Mouse (Mus musculus) c-Kit-positive CD71-positive TER-119-positive erythroid progenitor cells, embryonic 14.5 days (primary cell): ENCODE results near the gene Stim1.
"Not testable (repeated sequence)": the region's sequence is repeated elsewhere in the genome, so short reads cannot be mapped to it uniquely, and the experiment has no call there.

Experiments used
- DNase-seq: peaks from one replicate; pipeline ENCODE4 v3.0.0-alpha.2; 2013; ENCODE audit warnings: low spot score

Gene Stim1

GRCm38 (mm10) chr7:102249896-102250630 is 17.5 kb upstream of the Stim1 start:
- peak; percentile 69 for DNase-seq

- peak; percentile 84 for DNase-seq
These were observed 16.9 kb upstream of the Stim1 start for GRCm38 (mm10) chr7:102250631-102251214.

GRCm38 (mm10) chr7:102253631-102254030 is 14.0 kb upstream of the Stim1 start:
- DNase-seq: peak; percentile 43

- no peak for DNase-seq
These were observed 11.7 kb upstream of the Stim1 start, which contains the start of gene Rhog for GRCm38 (mm10) chr7:102255954-102256353. TSS of gene Rhog (minus strand) at chr7:102256054.

GRCm38 (mm10) chr7:102256636-102257035 is 11.0 kb upstream of the Stim1 start:
- no peak for DNase-seq

GRCm38 (mm10) chr7:102258189-102258588 is 9.4 kb upstream of the Stim1 start:
- DNase-seq: peak; percentile 75

- DNase-seq: no peak
These were observed 8.9 kb upstream of the Stim1 start for GRCm38 (mm10) chr7:102258753-102259152.

- DNase-seq: no peak
These were observed 7.7 kb upstream of the Stim1 start for GRCm38 (mm10) chr7:102259716-102260479.

- no peak for DNase-seq
These were observed 7.1 kb upstream of the Stim1 start for GRCm38 (mm10) chr7:102260518-102260917.

- no peak for DNase-seq
These were observed 4.6 kb upstream of the Stim1 start for GRCm38 (mm10) chr7:102263020-102263419.

GRCm38 (mm10) chr7:102266021-102266400 is 1.6 kb upstream of the Stim1 start:
- not testable (repeated sequence) for DNase-seq

GRCm38 (mm10) chr7:102266401-102267042 is 1.1 kb upstream of the Stim1 start:
- peak; percentile 68 for DNase-seq

- peak; percentile 92 for DNase-seq
These were observed 460 bp upstream of the Stim1 start for GRCm38 (mm10) chr7:102267113-102267579.

GRCm38 (mm10) chr7:102268395-102268748 is 766 bp downstream of the Stim1 start:
- no peak for DNase-seq

GRCm38 (mm10) chr7:102272422-102272948 is 4.9 kb downstream of the Stim1 start:
- DNase-seq: no peak

GRCm38 (mm10) chr7:102281403-102281802 is 13.8 kb downstream of the Stim1 start:
- DNase-seq: no peak

GRCm38 (mm10) chr7:102282261-102282660 is 14.7 kb downstream of the Stim1 start:
- DNase-seq: no peak

- DNase-seq: no peak
These were observed 21.9 kb downstream of the Stim1 start for GRCm38 (mm10) chr7:102289466-102289865.

GRCm38 (mm10) chr7:102292228-102292627 is 24.6 kb downstream of the Stim1 start:
- DNase-seq: no peak

- no peak for DNase-seq
These were observed 25.6 kb downstream of the Stim1 start for GRCm38 (mm10) chr7:102293234-102293633.

GRCm38 (mm10) chr7:102300761-102301160 is 33.2 kb downstream of the Stim1 start:
- DNase-seq: no peak

GRCm38 (mm10) chr7:102302471-102302870 is 34.9 kb downstream of the Stim1 start:
- no peak for DNase-seq
